Mouse (Mus musculus): ENCODE results near the gene Fam173b.
"Not testable (repeated sequence)": the region's sequence is repeated elsewhere in the genome, so short reads cannot be mapped to it uniquely, and the experiment has no call there.

Fam173b gene

DNA sequence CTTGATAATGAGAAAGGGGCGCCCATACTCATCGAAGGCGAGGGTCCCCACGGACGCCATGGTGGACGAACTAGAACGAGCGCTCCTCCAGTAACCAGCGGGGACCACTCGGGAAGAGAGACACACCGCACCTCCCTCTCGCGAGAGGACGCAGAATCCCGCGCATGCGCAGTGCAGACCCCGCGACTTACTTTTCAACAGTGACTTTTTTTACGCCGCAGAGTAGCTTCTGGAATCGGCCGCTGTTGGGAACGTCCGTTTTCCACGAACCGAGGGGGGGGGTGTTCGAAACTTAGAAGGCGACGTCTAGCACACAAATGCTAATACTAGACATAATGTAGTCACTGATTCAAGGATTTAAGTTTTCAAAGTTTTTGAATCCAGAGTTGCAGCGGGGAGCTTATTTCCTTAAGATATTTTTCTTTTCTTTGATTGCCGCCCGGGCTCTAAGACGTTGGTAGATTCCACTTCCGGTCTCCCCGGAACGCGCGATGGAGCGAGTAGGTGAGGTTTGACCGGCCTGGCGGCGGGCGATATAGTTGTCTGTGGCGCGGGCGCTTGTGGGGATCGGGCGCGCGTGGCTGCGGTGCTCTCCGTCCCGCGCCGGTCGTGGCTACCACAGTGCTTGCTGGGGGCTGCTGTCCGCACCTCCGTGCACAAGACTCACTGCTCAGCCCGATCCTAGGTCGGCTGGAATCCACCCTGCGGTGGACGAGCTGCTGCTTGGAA lies at the start of gene Fam173b, which contains the start of gene Cct5:
TSS of gene Fam173b (plus strand) at position 207 of the 729 bp plus-strand sequence.
TSS of gene Cct5 (minus strand) at position 159 of the 729 bp plus-strand sequence.
- peak; percentile 99 for DNase-seq

GRCm38 (mm10) chr15:31554855-31555254 lies 46.8 kb upstream of the Fam173b start:
- DNase-seq, result no peak

- DNase-seq, result no peak
Measured at GRCm38 (mm10) chr15:31561390-31561789, 40.3 kb upstream of the Fam173b start.

- DNase-seq, result no peak
Measured at GRCm38 (mm10) chr15:31561976-31562375, 39.7 kb upstream of the Fam173b start.

DNA sequence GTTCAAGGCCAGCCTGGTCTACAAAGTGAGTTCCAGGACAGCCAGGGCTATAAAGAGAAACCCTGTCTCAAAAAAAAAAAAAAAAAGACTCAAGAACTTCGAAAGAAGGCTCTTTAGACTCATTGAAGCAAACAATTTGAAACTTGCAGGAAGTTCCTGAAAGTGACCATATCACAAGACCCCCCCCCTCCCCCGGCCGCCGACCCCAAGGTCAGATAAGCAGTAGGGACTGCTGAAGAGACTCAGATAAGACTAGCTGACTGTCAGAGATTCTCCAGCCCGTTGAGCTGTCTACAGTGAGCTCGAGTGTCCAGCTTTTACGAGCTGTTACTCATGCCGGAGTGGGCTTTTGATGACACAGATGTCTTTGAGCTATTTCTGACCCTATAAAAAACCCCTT lies 38.8 kb upstream of the Fam173b start:
- no peak for DNase-seq

- peak; percentile 70 for DNase-seq
Measured at GRCm38 (mm10) chr15:31563577-31564546, 37.8 kb upstream of the Fam173b start.

GRCm38 (mm10) chr15:31565184-31565583 lies 36.5 kb upstream of the Fam173b start, which contains the start of gene Cmbl:
Cmbl (plus strand) TSS chr15:31565389.
- DNase-seq, result no peak

- DNase-seq, result no peak
Measured at GRCm38 (mm10) chr15:31565786-31566185, 35.9 kb upstream of the Fam173b start.

GRCm38 (mm10) chr15:31567431-31567830 lies 34.2 kb upstream of the Fam173b start:
- no peak for DNase-seq

DNA sequence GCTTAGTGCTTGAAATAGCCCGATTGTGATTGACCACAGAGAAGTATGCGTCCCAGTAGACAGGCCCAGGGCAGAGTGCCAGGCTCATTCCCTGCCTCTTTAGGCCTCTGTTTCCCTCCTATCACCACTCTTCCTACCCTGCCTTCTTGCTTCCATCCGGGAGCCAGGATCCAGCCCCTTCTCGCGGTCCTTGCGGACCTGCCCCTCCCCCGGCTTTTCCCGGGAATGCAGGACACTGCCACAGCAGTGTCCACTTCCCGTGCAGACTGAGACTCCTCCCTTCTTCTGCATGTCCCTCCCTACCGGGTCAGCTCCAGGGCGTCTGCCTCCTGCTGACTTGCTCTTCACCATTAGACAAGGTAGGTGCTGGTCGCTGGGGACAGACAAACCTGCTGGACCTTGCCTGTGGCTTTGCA lies 33.1 kb upstream of the Fam173b start:
- DNase-seq, result peak; percentile 78

GRCm38 (mm10) chr15:31569325-31570022 lies 32.2 kb upstream of the Fam173b start:
- DNase-seq, result peak; percentile 84

DNA sequence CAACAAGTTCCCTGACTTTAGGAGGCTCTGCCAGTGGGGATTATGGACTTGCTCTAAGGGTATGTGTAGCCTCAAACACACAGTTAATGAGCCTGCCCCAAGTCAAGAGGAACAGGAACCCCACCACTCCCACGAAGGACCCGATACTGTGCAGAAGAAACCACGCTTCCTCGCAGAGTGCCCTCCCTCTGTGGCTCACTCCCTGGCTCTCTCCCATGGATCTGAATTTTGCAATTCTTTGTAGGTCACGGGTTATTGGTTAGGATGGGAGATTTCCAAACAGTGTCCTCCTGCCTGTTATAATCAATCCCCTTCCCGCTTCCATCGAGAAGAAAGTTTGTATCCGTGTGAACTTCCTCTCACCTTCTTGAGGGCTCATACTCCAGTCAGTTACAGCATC lies 30.7 kb upstream of the Fam173b start:
- DNase-seq, result no peak

DNA sequence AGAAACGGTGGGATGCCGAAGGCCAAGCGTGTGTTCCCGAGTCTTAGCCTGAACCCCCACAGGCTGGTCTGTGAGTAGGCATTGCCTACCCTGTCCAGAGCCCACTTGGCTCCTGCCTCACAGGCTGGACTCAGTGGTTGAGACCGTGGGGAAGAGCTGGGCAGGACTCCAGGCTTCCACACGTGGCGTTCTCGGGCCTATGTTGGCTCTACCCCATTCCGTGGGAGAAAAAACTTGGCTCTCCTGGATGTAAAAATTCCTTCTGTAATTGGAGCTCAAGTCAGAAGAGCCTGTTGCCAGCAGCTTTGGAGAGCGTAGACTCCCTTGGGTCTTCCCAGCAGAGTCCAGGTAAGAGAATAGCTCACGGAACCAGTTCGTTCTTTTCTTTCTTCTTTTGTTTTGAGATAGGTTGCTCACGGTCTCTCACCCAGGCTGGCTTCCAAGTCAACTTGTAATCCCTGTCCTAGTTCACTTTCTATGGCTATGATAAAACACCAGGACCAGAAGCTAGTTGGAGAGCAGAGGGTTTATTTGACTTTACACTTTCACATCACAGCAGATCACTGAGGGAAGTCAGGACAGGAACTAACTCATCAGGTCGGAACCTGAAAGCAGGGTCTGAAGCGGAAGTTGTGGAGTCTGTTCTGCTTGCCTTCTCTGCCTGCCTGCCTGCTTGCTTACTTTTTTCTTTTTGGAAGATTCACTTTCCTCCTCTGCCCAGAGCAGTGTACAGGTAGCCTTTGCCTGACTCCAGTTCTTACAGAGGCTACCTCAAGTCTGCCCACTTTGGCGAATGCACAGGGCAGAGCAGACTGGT lies 29.5 kb upstream of the Fam173b start:
- no peak for DNase-seq

GRCm38 (mm10) chr15:31573287-31573686 lies 28.4 kb upstream of the Fam173b start:
- DNase-seq, result no peak

DNA sequence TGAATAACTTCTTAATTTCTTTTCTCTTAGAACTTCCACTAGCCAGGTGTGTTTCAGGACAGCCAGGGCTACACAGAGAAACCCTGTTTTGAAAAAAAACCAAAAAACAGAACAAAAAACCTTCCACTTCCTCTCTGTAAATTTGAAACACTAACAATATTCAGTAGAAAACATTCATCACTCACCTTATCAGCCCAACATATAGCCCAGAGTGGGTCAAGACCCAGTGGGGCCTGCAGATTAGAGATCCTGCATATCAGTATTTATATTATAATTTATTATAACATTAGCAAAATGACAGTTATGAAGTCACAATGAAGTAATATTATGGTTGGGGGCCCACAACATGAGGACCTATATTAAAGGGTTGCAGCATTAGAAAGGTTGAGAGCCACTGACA lies 28.0 kb upstream of the Fam173b start:
- DNase-seq, result no peak

- no peak for DNase-seq
Measured at GRCm38 (mm10) chr15:31576076-31576475, 25.6 kb upstream of the Fam173b start.

DNA sequence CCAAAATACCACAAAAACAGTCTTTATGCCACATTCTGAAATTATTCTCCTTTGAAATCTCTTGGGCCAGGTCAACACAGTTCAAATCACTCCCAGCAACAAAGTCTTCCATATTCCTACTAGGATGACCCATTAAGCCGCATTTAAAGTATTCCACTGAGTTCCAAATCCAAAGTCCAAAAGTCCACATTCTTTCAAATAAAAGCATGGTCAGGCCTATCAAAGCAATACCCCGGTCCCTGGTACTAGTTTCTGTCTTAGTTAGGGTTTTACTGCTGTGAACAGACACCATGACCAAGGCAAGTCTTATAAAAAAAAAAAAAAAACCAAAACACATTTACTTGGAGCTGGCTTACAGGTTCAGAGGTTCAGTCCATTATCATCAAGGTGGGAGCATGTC lies 20.6 kb upstream of the Fam173b start:
- not testable (repeated sequence) for DNase-seq

DNA sequence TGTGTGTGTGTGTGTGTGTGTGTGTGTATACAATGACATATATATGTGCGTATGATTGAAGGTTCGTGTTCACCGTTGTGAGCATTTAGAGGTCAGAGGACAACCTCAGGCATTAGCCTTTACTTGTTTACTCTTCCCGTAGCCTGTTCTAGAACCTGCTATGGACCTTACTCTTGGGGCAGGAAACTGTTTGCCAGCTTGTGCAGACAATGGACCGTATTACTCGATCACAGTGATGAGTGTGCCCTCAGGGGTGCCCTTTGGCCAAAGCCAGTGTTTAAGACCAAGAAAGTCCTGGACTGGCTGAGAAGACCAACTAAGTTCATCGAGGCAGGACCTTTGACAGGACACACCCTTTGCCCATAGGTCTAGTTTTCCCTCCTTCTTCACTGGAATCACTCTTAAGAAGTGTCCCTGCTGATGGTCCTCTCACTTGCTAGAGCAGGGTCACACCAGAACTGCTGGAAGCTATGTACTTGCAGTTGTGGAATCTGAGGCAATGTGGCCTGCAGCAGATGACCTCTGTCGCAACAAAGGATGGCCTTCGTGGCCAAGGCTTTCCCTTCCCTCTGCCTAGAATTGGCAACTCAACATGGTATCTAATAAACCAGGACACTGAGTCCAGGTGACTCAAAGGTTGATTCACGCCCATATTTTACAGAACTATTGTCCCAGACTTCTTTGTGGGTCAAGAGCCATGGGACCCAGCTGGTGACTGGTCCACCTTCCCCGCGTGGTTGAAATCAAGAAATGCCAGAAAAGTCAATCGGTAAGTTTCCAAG lies 18.2 kb upstream of the Fam173b start:
- no peak for DNase-seq

- DNase-seq, result no peak
Measured at GRCm38 (mm10) chr15:31585238-31585637, 16.4 kb upstream of the Fam173b start.

DNA sequence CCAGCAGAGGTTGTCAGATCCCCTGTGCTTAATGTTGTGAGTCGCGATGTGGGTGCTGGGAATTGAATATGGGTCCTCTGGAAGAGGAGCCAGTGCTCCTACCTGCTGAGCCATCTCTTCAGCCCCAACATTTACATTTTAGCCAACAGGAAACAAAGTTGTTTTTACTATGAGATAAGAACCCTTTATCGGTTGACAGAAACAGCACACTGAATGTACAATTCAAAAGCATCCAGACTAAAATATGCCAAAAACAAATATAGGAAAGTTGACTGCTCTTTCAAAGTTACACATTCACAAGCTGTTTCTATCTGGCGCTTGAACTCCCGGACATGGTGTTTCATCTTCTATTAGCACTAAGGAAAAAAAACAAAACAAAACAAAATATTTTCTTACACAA lies 15.6 kb upstream of the Fam173b start:
- DNase-seq, result no peak

- peak; percentile 90 for DNase-seq
Measured at GRCm38 (mm10) chr15:31586519-31586918, 15.1 kb upstream of the Fam173b start.

Data from kidney, adult 18-20 months (tissue).